Mouse (Mus musculus) E14TG2a.4 (cell line): ENCODE data around the gene Ednrb.

ENCODE experiments used
- CTCF ChIP-seq: conservative IDR thresholded peaks from 2 replicates; pipeline ENCODE4 v1.5.1; 2014; ENCODE audit warnings: low read length
- NANOG ChIP-seq: IDR thresholded peaks from 2 replicates; pipeline ENCODE4 v1.6.1; 2014; ENCODE audit warnings: borderline replicate concordance, low read length, mixed read lengths
- POU5F1 ChIP-seq: IDR thresholded peaks from 2 replicates; pipeline ENCODE4 v1.6.1; 2014; ENCODE audit warnings: low read length, borderline replicate concordance

DNA sequence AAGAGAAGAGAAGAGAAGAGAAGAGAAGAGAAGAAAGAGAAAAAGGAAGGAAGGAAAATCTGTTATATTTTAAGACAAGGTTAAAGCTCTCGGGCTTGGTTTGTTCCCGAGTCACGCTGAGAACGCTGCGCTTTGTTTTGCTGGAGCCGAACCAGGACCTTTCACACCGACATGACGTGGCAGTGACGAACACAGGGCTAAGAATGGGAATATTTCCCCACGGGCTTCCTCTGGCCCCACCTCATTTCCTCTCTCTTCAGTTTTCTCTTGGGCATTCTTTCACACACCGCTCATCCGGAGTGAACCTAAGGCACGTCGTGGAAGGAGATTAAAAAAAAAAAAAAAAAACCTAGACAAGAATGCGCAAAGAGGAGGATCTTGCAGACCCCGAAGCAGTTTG, 28.7 kb downstream of the Ednrb start:
- TF ChIP-seq CTCF = no peak
- TF ChIP-seq POU5F1 = no peak
- no peak for TF ChIP-seq NANOG
